Mouse (Mus musculus): ENCODE results near the gene Trim66. TPM values are rescaled to one million over a fixed set of nuclear protein-coding genes. Genes with fewer than 3 reads are reported as not detected.

The Trim66 gene
- polyA plus RNA-seq, 1 experiment = 13.7 TPM

DNA sequence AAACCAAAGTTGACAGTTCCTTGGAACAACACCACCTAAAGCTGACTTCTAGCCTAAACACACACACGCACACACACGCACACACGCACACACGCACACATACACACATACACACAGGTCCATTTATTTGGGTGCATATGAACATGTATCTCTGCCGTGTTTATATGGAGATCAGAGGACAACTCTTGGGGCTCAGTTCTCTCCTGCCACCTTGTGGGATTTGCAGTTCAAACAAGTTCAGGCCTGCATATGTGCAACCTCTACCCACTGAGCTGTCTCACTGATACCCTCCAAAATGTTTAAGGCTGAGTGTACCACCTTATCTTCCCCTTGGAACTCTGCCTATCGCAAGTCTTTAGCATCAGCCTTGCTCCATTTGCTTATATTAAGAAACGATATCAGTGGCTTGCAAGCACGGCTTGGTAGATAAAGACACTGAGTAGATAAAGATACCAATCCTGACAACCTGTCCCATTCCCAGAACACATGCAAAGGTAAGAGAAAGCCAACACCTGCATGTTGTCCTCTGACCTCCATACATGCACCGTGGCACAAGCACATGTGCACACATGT, 67.2 kb downstream of the Trim66 start:
- H3K27ac ChIP-seq (ENCODE audit: insufficient read depth, low read length) = no peak overlapping the region
- 0 out of 2 replicates have a peak, but pooled peaks have one; percentile 1 for TF ChIP-seq CTCF (IDR thresholded peaks at IDR 0.05; ENCODE audit: extremely low read depth, insufficient read depth, low read length)
- TF ChIP-seq POLR2A (IDR thresholded peaks at IDR 0.05; ENCODE audit: extremely low read depth, insufficient read depth, low read length) = no peak
- H3K4me1 ChIP-seq (ENCODE audit: control insufficient read depth, insufficient read depth, low read length) = no peaks in the 10 kb centered on the region
- H3K4me3 ChIP-seq (ENCODE audit: insufficient read depth, low read length) = no peak overlapping the region

DNA sequence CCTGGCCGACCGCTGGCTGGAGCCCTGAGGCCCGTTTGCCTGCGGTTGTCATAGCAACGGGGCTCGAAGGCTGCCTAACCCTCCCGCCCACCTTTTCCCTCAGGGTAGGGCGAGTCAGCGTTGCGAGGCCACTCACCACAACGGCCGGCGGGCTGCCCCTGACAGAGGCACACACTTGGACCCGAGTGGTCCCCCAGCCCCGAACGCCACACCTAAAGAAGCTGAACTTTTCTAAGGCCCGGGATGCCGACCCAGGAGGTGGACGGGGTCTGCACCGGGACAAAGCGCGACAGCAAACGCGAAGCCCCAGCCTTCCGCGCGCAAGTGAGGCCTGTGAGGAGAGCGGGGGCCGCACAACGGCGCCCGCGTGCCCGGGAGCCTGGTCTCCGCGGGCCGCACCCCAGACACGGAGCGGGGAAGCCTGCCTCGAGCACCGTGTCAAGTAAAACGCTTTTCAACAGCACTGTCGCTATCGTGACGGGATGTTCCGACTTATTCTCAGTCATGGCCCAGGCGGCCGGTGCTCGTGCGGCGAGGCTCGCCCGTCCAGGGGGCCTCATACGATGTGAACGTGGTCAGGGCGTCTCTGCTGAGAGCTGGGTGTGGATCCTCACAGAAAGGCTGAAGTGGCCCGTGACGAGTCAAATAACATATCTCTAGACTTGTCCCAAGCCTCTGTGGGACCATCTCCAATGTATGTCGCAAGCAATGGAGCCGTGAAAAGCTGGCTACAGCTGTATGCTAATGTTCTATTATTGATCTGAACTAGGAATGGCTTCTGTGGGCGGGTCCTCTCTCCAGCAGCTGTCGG, 68.9 kb downstream of the Trim66 start, which contains the start of gene Stk33:
Gene Stk33, minus strand, starts transcription at position 301 of the 811 bp plus-strand sequence.
- peak within 1 kb of the TSS; percentile 31 for H3K4me3 ChIP-seq (ENCODE audit: insufficient read depth, low read length)
- no peak for TF ChIP-seq POLR2A (IDR thresholded peaks at IDR 0.05; ENCODE audit: extremely low read depth, insufficient read depth, low read length)
- TF ChIP-seq CTCF (IDR thresholded peaks at IDR 0.05; ENCODE audit: extremely low read depth, insufficient read depth, low read length) = no peak
- H3K4me1 ChIP-seq (ENCODE audit: control insufficient read depth, insufficient read depth, low read length) = no peaks in the 10 kb centered on the region
- H3K27ac ChIP-seq (ENCODE audit: insufficient read depth, low read length) = no peak within 1 kb of the TSS

DNA sequence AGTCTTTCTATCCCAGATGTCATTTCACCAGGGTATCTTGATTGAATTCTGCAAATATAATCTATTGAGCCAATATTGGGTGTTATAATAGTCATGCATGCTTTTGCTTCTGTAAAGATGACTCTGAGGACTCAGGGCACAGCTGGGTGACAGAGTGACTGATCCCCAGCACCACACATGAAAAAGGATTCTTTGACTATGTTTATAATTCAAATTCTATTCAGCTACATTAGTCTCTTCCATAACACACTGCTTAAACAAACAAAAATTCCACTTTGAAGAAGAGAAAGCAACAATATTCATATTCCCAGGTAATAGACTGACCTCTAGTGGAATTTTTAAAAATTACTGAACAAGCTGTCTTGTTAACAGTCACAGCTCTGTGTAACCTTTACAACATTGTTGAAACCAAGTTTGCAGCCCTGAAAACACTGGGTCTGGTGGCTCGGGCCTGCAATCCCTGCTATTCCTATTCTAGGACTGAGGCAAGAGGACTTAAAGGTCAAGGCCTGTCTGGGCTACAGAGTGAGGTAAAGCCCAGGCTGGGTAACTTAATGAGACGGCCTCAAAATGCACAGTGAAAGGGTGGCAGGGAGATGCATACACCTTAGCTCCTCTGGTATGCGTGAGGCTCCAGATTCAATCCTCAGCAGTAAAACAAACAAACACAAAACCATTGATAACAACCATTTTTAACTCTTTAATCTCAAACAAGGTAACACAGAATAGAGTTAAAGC, 83.3 kb downstream of the Trim66 start:
- no peak overlapping the region for H3K27ac ChIP-seq (ENCODE audit: insufficient read depth, low read length)
- no peaks in the 10 kb centered on the region for H3K4me1 ChIP-seq (ENCODE audit: control insufficient read depth, insufficient read depth, low read length)
- no peak overlapping the region for H3K4me3 ChIP-seq (ENCODE audit: insufficient read depth, low read length)
- TF ChIP-seq CTCF (IDR thresholded peaks at IDR 0.05; ENCODE audit: extremely low read depth, insufficient read depth, low read length) (no peak), POLR2A (IDR thresholded peaks at IDR 0.05; ENCODE audit: extremely low read depth, insufficient read depth, low read length) (no peak)

DNA sequence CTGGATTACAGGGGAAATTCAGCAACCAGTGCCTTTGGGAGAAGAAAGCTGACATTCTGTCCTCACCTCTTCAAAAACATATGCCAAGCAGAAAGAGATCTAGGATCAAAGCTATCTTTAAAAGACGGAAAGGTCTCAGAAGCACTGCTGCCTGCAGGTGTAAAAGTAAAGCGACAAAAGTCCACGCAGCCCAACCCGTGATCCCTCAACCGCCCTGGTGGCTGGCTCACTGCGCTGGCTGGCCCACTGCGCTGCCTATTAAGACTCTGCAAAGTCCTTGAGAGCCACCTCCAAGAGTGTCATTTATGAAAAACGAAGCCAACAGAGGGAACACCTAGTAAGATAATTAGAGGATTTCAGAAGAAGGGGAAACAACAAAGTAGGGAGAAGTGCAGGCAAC, 85.1 kb downstream of the Trim66 start:
- Histone ChIP-seq H3K4me1 (ENCODE audit: control insufficient read depth, insufficient read depth, low read length) (no peaks in the 10 kb centered on the region), H3K4me3 (ENCODE audit: insufficient read depth, low read length) (no peak overlapping the region), H3K27ac (ENCODE audit: insufficient read depth, low read length) (no peak overlapping the region)
- TF ChIP-seq CTCF (IDR thresholded peaks at IDR 0.05; ENCODE audit: extremely low read depth, insufficient read depth, low read length) = no peak
- no peak for TF ChIP-seq POLR2A (IDR thresholded peaks at IDR 0.05; ENCODE audit: extremely low read depth, insufficient read depth, low read length)

DNA sequence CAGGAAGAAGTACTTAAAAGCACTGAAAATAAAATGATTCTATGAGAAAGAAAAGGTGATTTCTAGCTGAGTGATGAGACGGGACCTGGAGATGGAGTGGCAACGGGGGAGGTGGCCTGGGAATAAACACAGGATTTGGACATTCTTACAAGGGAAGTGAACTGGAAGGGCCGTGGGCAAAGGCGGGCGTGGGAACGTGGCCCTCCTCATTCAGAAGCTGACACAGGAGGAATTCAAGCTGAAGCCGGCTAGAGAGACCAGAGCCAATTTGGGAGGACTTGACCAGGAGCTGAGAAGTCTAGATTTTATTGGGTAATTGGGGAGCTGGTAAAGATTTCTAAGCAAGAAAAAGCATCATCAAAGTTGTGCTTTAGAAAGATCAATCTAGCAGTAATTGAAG, 102.4 kb downstream of the Trim66 start:
- TF ChIP-seq POLR2A (IDR thresholded peaks at IDR 0.05; ENCODE audit: extremely low read depth, insufficient read depth, low read length) = no peak
- no peak for TF ChIP-seq CTCF (IDR thresholded peaks at IDR 0.05; ENCODE audit: extremely low read depth, insufficient read depth, low read length)
- H3K27ac ChIP-seq (ENCODE audit: insufficient read depth, low read length) = no peak overlapping the region
- no peak overlapping the region for H3K4me3 ChIP-seq (ENCODE audit: insufficient read depth, low read length)
- no peaks in the 10 kb centered on the region for H3K4me1 ChIP-seq (ENCODE audit: control insufficient read depth, insufficient read depth, low read length)

DNA sequence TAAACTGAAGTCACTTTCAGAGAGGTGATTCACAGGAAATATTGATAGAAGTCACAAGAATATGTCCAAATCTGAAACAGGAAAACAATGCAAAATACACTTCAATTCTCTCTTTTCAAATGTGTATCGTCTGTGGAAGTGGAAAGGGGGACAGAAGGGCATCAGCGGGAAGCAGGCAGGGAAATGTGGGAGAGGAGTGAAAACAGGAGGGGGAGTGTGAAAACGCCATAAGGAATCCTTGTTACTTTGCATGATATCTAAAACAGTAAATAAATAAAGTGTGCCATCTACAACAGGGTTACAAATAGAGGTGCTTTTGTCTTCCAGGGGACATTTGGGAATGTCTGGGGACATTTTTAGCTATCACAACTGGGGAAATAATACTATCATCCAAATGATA, 108.6 kb downstream of the Trim66 start:
- Histone ChIP-seq H3K4me3 (ENCODE audit: insufficient read depth, low read length) (no peak overlapping the region), H3K4me1 (ENCODE audit: control insufficient read depth, insufficient read depth, low read length) (no peaks in the 10 kb centered on the region), H3K27ac (ENCODE audit: insufficient read depth, low read length) (no peak overlapping the region)
- TF ChIP-seq POLR2A (IDR thresholded peaks at IDR 0.05; ENCODE audit: extremely low read depth, insufficient read depth, low read length) (no peak), CTCF (IDR thresholded peaks at IDR 0.05; ENCODE audit: extremely low read depth, insufficient read depth, low read length) (no peak)

Other genes starting within 250 kb of the Trim66 start
- gene Stk33, start 69.1 kb downstream of the Trim66 start, polyA plus RNA-seq (2012; rRNA removed) = 0.78 and 1.3 TPM in 2 replicates
- 325 and 368 TPM in 2 replicates for gene Rpl27a, start 11.0 kb upstream of the Trim66 start, polyA plus RNA-seq (2012; rRNA removed)
- gene St5, start 195.5 kb upstream of the Trim66 start, polyA plus RNA-seq (2012; rRNA removed) = 18.3 and 19.7 TPM in 2 replicates
- 7.0 and 7.4 TPM in 2 replicates for gene Akip1, start 195.6 kb upstream of the Trim66 start, polyA plus RNA-seq (2012; rRNA removed)
- 0.19 and 0.31 TPM in 2 replicates for gene BC051019, start 215.7 kb upstream of the Trim66 start, polyA plus RNA-seq (2012; rRNA removed)
- 0.17 and 0.38 TPM in 2 replicates for gene Ascl3, start 223.6 kb upstream of the Trim66 start, polyA plus RNA-seq (2012; rRNA removed)
- gene Tmem9b, start 244.7 kb upstream of the Trim66 start, polyA plus RNA-seq (2012; rRNA removed) = 144 and 153 TPM in 2 replicates